In the genomic region with DNA sequence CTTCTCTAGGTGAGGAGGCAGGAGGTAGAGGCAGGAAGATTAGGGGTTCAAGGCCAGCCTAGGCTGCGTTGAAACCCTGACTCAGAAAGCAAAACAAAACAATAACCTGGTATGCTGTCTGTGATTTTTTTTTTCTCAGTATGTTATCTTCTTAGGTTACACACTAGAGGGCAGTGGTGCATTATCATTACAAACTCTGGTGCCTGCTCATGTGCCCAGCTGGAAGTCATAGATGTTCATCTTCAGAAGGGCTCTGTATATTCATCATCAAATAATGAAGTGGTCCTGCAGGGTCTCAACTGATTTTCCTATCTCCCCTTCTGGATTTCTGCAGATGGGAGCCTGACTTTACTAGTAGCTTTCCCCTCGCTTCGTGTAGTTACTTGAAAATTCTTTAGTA, we compare ENCODE assay signal across 9 mouse cellular contexts.
DNase-seq lines count a peak whose midpoint lies in the region; ATAC-seq lines count a peak whose summit lies in the region.
"Had no signal": no experiment of that assay in that cellular context is flagged by ENCODE, and none has a peak within 500 bp of the region (broad histone marks: within the 10 kb centered on the region; RNA-seq: fewer than 3 reads in every experiment).

No protein-coding gene starts in this region.

- peak; percentile 4 for DNase-seq in CD4-positive, CD25-positive, alpha-beta regulatory T cell, adult 2 months (ENCODE audit: low read depth, low spot score)
- peak; percentile 21 for DNase-seq in left cerebral cortex, adult 11 months (ENCODE audit: low spot score)
- DNase-seq in left cerebral cortex, adult 8-10 months (ENCODE audit: low spot score in 2 of 2) = no peak
- peak; percentile 29 for DNase-seq in embryonic facial prominence, embryonic 10.5 days (ENCODE audit: low spot score)
- peak; percentile 65 for DNase-seq in mesoderm, embryonic 11.5 days (ENCODE audit: low read depth, low spot score)
- no peak for DNase-seq in thymus, postnatal 10 days (ENCODE audit: low spot score in 2 of 2)

- peaks cover 6% of the 10 kb centered on the region for H3K4me1 ChIP-seq in embryonic facial prominence, embryonic 10.5 days
- H3K4me1 ChIP-seq: embryonic facial prominence, embryonic 12.5 days had no signal

- H3K9me3 ChIP-seq in embryonic facial prominence, embryonic 10.5 days = no peaks in the 10 kb centered on the region
- H3K9me3 ChIP-seq: embryonic facial prominence, embryonic 12.5 days had no signal

- no peak for ATAC-seq in CD4-positive, CD25-positive, alpha-beta regulatory T cell, adult 4 months
- no peak for ATAC-seq in erythroid progenitor cell, adult 5-6 weeks (replicated peaks; ENCODE audit: low FRiP score, poor library complexity, severe bottlenecking)

- H3K4me3 ChIP-seq in embryonic facial prominence, embryonic 10.5 days = no peak overlapping the region
- H3K4me3 ChIP-seq: embryonic facial prominence, embryonic 12.5 days had no signal

- no peaks in the 10 kb centered on the region for H3K27me3 ChIP-seq in embryonic facial prominence, embryonic 10.5 days (replicated peaks; ENCODE audit: low read depth, poor library complexity, severe bottlenecking)
- H3K27me3 ChIP-seq: embryonic facial prominence, embryonic 12.5 days had no signal

- 67% methylated on average over 3 of the region's 3 CpGs for WGBS in embryonic facial prominence, embryonic 10.5 days

- H3K27ac ChIP-seq in embryonic facial prominence, embryonic 10.5 days (replicated peaks) = no peak overlapping the region; the same call in 1 of the 2 replicates
- H3K27ac ChIP-seq: embryonic facial prominence, embryonic 12.5 days had no signal

- no peaks in the 10 kb centered on the region for H3K36me3 ChIP-seq in embryonic facial prominence, embryonic 10.5 days (replicated peaks)
- H3K36me3 ChIP-seq: embryonic facial prominence, embryonic 12.5 days had no signal

Comparison
In these comparisons a context has a peak if more than half of its experiments do, and no peak if none do; other contexts are left out.
1. DNase-seq: peak in CD4-positive, CD25-positive, alpha-beta regulatory T cell, adult 2 months (single experiment), left cerebral cortex, adult 11 months (single experiment), embryonic facial prominence, embryonic 10.5 days (single experiment) and mesoderm, embryonic 11.5 days (single experiment); none in left cerebral cortex, adult 8-10 months (0 of 2) and thymus, postnatal 10 days (0 of 2).